Mouse (Mus musculus) left cerebral cortex, adult 18-20 months (tissue): ENCODE measurements around the gene Izumo4. TPM values are rescaled to one million over a fixed set of nuclear protein-coding genes. Genes with fewer than 3 reads are reported as not detected.
A peak's percentile ranks its signal among the peaks of the same experiment; 100 is the strongest.

Experiments
- DNase-seq, 2 experiments: peaks; one replicate each; pipeline ENCODE4 v3.0.0; 2021 to 2022; ENCODE audit warnings: low spot score in 2 of 2, mixed read lengths in 1 of 2
- total RNA-seq, 2 experiments: library from RNA; stranded (reverse); gene quantifications; 2 replicates each; pipeline ENCODE4 v1.2.3; 2021

Izumo4 gene
- total RNA-seq, 2 experiments from 2014 or later: 42.6 to 45.2 TPM

DNA sequence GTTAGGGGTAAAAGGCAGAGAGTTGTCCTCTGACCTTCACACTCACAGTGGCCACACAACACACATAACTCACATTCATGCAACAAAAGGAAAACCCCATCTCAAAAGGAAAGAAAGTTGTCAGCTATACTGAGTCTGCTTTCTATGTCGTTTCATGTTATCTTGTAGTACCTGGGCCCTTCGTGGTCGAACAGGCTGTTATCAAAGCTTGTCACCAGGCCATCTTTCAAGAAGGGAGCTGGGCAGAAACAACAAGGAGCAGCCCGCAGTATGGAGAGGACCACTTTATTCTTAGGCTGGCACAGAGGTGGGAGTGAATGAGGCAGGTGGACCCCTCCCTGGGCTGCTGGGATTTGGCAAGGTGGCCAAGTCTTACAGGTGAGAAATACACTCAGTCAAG lies 17.0 kb upstream of the Izumo4 start:
- DNase-seq: no peak

DNA sequence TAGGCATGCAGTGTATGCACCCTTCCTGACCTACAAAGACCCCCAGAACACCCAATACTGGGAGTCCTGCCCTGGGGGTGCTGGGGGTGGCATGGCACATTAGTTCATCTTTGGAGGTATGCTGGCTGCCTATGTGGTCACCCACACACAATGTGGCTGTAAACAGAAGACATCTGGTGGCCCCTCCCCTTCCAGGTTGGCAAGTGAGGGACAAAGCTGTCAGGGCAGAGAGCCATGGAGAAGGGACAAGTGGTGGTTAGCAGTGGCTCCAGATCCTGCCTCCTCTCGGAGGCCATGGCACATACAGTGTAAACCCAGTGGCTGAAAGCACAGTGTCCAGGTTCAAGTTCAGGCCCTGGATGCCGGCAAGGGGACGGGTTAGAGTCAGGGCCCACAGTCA lies 15.4 kb upstream of the Izumo4 start:
- no peak for DNase-seq

DNA sequence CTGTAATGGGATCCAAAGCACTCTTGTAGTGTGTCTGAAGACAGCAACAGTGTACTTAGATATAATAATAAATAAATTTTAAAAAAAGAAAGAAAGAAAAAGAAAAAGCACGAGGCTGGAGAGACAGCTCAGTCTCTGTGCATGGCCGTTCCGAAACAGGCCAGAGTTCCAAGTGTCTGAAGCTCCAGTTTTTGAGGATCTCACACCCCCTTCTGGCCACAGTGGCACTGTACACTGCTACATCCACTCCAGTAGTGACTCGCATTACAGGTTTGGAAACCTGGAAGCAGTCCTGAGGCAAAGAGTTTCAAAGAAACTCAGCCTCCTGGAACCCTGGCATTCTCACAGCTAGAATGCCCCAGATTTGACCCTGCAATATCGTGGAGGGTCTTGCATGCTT lies 14.1 kb upstream of the Izumo4 start:
- peak; percentile 58 to 59 for DNase-seq

DNA sequence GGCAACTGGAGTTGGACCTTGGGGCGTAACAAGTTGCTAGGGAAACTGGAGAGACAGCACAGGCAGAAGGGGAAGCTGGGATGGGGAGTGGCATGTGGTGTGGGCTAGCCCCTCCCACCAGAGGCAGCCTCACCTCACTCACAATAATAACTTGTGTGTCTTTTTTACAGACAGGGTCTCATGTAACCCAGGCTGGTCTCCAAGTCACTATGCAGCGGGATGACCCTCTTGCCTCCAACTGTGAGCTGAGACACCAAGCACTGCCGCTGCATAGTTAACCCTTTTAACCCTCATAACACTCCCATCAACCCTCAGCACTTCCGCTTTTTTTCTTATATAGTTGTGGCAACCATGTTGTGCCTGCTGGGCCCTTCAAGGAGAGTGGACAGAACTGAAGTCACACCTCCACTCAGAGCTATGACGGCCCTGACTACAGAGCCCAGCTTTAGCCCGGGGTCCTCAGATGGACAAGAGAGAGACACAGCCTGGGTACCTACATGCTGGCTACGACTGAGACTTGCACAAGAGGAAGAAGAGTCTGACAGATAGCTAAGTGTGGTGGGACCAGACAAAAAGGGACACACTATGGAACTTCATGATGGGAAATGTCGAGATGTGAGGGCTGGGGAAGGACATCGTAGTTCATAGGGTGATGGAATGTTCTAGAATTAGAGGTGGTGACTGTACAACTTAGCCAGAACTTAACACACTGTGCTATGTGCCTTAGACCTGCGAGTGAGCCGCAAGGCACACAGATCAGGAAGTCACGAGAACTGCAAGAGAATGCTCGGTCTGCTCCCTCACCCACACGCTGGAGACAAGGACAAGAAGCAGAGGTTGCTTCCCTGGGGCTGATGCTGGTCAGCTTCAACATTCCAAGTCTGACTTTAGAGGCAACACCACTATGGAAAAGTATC lies 9.5 kb upstream of the Izumo4 start:
- DNase-seq: no peak

DNA sequence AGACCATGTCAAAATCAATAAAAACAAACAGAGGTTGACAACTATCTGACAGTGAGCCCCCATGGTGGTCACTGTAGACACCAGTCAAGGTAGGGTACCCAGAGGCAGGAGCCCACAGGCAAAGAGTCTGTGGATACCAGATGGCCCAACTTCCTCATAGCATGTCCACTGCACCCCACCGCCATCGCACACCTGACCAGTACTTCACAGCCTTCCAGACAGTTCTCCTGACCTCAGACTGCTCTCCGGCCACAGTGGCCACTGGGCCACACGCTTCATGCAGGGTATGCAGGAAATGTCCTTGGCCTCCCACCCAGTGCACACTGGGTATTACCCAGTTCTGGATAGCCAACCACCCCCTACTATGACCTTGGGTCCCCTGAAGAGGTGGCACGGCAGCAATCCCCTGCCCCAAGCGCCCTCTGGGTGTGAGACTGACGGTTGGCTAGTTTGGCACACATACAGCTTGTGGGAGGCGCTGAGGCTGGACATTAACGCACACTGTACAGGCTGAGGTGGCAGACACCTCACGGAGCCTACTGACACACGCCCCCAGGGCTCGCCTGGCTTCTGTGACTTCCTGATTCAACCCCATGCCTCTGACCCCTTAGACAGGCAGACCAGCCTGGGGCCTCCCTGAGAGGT lies 8.5 kb upstream of the Izumo4 start:
- DNase-seq: no peak

DNA sequence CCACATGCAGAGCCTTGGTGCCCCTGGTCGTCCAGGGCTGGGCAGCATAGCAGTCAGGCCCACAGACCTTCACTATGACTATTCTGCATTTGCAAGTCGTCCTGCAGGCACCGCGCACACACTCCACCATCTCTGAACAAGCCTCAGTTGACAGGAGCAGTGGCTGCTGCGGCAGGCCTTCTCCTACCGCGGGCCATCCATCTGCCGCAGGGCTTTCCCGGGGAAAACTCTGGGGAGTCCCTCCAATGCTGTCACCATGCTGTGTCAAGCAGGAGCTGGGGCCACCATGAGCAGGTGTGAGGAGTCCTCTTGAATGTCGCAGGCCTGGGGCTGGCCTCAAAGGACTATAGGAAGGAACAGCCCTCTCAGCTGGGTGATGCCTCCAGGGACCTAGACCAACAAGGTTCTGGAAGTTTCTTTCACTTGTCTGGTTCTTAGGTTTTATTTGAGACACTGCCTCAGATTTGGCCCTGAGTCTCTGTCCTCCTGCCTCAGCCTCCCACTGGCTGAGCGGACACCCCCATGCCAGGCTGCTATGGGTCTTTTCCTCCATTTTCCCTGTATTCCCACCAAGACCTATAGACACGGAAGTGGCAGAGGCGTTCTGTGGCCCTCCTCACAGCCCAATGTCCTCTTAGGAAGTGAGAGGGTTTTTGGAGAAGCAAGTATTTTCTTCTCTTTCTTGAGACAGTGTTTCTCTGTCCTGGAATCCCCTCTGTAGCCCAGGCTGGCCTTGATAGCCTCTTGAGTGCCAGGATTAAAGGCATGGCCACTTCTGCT lies 7.6 kb upstream of the Izumo4 start:
- DNase-seq: no peak

DNA sequence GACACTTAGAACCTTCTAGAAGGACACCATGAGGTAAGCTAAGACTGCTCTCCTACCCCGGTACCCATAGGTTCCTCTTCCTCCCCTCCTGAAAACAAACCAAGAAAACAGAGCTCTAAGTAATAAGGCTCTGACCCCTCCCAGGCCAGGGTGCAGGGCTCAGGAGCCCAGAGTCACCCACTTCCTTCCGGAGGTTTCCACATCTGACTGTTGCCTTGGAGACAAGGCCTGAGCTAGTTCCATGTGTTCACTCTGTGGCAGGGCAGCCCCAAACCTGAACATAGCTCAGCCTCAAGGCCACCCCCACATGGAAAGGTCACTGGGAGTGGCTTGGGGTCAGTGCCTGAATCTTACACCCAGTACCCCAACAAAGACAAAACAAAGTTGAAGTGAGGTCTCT lies 6.8 kb upstream of the Izumo4 start:
- no peak for DNase-seq

DNA sequence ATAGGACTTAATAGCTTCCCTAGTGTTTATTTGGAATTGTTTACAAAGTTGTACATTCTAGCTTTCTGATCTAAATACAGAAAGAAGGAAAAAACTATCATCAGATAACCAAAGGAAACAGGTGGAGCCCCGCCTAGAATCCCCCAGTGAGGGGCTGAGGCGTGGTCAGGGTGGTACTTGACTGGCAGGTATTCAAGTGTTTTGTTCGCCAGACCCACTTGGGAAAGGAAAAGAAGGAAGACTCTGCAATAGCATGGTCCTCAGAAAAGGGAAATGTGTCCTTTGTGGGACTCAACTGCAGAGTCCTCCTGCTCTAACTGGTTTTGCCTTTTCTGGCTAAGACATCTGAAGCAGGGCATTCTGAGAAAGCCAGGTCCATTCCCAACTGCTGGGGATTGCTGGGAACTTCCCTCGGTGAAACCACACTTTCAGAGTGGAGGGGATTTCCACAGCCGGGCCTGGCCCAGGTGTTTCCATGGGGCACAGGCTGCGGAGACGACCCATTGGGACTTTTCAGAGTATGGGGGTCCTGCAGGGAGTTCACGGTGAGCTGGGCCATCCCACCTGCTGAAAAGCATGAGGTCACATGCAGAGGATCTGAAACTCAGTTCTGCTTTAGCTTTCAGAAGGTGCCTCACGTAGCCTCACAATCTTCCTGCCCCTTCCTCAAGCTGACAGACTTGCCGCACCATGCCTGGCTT lies 6.0 kb upstream of the Izumo4 start:
- no peak for DNase-seq

DNA sequence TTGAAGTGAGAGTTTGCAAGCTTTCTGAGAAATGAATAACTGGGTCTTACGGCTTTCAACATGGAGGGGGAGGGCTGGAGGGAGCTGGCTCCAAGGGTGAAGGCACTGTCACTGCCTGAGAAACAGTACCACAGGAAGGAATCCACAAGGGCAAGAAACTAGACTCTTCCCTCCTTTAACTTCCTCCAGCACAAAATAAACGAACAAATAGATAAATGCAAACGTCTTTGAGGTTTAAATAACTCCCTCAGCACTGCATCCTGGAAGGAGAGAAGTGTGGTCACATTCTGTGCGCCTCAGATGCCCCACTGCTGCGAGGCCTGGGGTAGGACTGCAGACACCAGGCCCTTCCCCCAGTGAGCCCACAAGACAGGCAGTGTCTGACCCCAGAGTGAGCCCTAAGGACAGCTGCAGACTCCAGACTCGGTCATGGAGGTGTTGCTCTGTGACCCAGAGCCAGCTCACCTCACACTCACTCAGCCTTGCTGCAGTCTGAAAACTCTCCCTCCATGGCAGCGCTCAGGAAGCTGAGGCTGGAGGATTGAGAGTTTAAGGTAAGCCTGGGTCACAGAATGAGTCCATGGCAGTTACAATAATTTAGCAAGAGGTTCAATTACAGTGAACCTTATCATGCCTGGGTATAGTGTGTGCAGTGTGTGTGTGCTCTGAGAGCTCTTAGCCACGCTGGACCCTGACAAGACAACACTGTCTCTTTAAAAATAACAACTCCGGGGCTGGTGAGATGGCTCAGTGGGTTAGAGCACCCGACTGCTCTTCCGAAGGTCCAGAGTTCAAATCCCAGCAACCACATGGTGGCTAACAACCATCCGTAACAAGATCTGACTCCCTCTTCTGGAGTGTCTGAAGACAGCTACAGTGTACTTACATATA lies 5.2 kb upstream of the Izumo4 start:
- DNase-seq: no peak

DNA sequence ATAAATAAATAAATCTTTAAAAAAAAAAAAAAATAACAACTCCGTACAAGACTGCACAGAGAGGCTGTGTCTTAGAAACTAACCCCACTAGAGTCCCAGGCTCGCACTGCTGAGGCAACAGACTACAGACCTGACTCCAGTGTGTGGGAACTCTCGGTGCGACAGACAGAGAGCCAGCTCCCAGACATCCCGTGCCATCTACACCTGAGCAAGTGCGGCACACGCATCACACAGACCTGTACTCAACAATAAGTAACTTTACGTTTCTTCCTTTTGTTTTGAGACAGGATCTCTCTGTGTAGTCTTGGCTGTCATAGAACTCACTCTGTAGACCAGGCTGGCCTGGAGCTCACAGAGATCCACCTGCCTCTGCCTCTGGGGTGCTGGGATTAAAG lies 4.6 kb upstream of the Izumo4 start:
- no peak for DNase-seq

DNA sequence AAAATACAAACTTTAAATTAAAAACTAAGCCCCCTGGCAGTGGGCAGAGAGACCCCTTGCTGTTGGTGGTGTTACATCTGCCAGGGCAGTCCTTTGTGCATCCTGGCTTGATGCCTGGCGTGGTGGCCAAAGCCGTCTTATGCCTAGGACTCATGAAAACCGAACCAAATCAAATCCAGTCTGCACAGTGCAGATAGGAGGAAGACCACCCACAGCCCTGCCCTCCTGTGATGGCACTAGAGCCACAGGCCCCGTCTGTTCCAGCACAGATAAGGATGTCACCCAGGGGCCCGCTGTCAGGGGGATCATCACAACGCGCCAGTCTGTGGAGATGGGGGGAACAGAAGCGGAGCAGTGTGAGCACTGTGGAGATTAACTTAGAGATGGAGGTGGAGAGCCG lies 4.2 kb upstream of the Izumo4 start:
- DNase-seq: no peak

DNA sequence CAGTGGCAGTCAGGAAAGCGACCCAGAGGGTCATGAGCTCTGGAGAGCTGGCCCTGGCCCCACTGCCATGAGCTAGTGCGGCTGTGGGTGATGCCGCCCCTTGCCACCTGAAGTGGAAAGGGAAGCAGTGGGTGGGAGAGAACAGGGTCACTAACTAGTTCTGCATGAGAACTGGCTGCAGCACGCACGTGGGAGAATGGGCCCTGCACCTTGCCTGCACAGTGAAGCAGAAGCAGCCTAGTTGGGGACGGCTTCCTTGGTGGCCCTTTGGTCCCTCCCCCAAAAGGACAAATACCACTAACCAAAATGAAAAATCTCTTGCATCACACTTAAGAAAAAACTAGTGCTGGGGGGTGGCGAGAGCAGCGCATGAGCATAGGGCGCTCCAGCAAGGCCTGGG lies 3.4 kb upstream of the Izumo4 start:
- DNase-seq: no peak

DNA sequence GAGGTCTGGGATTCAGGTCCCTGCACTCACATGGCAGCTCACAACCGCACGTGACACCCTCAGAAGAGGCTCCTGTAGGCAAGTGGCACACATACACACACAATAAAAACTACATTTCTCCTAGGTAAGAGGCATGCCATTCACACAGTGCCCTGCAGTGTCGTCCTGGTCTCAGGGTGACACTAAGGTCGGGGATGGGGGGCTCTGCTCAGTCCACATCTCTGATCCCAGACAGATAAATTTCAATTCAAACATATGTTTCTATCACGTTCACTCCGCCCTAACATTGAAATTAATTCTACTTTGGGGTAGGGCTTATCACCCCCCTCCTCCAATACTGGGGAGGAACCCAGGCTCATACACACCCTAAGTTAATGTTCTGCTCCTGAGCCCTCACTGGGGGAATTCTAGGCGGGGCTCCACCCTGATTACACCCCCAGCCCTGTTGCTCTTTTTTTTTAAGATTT lies 1.9 kb upstream of the Izumo4 start:
- DNase-seq: no peak

DNA sequence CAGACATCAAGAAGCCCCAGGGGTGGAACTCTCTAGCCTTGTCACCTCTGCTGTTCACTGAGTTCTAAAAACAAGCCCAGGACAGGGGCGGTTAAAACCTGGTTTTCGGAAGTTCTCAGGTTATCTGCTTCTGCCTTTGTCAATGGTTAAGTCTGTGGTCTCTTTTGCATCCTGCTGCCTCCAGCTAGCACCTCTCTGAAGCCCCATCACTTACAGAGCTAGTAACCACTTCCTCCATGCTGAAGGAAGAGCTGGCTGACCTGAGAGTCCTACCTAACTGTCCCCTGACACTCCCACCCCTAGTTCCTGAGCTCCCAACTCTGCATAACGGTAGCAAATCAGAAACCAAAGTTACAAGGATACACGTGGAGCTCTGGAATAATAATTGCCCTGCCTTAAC lies 1.3 kb upstream of the Izumo4 start:
- no peak for DNase-seq

DNA sequence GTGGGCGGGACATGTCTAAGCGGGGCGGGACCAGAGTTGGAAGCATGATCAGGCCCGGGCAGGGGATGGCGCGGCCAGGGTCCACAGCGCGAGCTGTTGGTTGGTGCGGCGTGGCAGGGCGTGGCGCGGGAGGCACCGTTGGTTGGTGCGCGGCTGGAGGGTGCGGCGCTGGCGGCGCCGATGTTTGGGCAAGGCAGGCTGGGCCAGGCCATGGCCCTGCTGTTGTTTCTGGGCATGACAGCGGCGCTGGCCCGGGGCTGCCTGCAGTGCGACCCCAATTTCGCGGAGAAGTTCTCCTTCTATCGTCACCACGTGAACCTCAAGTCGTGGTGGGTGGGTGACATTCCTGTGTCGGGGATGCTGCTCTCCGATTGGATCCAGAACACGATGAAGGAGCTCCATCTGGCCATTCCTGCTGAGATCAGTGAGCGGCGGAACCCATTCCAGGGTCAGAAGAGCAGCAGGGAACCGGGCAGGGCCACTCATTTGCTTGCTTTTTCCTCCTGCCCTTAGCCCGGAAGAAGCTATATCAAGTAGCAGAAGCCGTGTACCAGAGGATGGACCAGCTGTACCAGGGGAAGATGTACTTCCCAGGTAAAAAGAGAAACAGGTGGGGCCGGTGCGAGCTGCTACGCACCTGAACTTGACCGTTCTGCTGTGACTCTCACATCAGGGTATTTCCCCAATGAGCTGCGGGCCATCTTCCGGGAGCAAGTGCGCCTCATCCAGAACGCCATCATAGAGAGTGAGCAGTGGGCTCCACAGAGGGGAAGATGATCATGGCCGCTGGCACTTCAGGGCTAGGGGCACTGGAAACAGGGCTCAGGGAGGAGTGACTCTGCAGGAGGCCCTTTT lies 779 bp downstream of the Izumo4 start:
- DNase-seq: peak; percentile 92 to 96

DNA sequence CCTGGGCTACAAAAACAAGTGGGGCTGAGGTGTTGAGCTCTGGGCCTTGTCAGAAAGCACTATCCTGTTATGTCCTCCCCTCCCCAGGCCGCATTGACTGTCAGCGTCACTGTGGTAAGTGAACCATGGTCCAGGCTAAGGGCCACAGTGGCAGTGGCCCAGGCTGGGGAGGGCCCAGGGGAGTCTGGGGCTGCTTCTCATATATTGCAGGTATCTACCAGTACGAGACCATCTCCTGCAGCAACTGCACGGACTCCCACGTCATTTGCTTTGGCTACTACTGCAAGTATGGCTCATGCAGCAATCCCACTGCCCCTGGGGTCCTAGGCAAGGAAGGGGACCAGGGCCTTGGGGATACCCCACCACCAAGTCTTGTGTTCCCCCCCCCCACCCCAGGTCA lies 1.7 kb downstream of the Izumo4 start:
- no peak for DNase-seq

DNA sequence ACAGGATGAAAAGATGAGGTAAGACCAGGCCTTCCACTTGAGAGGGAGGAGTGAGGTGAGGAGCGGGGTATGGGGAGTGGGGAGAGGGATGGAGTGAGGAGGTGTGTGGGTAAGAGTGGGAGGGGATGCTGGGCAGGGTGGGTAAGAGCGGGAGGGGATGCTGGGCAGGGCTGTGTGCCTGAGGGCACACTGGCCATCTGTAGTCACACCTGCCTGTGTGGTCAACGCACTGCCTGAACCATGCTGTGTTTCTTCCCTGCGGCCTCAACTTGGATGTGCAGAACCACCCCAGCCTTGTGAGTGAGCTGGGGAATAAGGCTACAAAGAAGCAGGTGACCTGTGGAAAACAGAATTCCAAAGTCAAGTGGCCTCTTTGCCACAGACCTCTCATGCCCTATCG lies 2.4 kb downstream of the Izumo4 start:
- no peak for DNase-seq

DNA sequence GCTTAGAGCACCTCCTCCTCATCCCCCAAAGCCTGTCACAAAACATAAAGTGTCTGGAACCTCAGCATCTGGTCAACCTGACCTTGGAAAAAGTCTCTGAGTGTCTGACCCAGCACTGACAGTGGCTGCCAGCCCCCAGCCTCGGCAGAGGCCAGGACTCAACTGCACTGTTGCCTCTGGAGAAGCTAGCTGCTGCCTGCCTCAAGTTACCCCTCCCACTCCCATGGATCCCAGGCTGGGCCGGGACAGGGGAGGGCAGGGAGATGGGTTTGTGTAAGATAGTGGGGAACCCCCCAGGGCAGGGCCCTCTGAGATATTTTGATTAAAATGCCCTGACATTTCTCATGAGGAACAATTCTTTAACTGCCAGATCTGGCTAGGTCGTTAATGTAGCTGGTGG lies 3.0 kb downstream of the Izumo4 start:
- DNase-seq: no peak

DNA sequence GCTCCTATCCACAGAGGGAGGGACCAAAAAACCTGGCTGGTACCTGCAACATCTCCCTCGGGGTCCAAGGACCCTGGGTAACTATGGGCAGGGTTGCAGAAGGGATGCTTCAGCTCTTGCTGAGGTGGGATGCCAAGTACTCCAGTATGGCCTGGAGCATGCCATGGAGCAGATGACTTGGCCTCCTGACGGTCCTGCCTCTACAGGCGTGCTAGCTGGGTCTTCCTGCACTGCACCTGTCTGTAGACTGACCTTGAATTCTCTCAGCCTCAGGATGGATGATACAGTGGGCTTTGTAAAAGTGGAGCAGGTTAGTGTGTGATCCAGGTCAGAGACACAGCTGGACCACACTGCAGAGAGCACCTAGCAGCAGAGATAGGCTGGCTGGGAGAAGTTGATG lies 3.5 kb downstream of the Izumo4 start:
- DNase-seq: no peak
